Mouse (Mus musculus) T-cell, adult 66 days (primary cell): ENCODE data around the gene Krtap29-1. TPM values are rescaled to one million over a fixed set of nuclear protein-coding genes. Genes with fewer than 3 reads are reported as not detected.

Experiments used
- total RNA-seq, 2 experiments: library from RNA; stranded (reverse); gene quantifications; 3 replicates in 1 of 2; 4 replicates in 1 of 2; pipeline ENCODE4 v1.2.4; 2023

Krtap29-1 gene
- not detected for total RNA-seq

DNA sequence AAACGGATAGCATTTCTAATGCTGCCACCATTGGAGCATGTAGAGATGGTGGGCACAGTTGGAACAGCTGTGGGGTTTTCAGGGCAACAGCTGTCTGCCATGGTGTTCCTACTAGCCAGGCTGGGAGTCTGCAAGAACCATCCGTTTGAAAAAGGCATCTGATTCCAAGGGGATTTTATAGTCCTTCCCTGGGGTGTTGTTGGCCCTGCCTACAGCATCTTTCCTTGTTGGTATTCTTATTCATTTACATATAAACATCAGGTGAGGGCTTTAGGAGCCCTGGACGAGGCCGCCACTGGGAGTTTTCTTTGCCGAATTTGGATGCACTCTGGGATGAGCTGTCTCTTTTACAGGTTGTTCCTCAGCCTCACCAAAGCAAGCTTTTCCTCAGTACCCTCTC lies at the start of gene Krtap29-1:
TSS of gene Krtap29-1 (minus strand) at position 101 of the 400 bp plus-strand sequence.

DNA sequence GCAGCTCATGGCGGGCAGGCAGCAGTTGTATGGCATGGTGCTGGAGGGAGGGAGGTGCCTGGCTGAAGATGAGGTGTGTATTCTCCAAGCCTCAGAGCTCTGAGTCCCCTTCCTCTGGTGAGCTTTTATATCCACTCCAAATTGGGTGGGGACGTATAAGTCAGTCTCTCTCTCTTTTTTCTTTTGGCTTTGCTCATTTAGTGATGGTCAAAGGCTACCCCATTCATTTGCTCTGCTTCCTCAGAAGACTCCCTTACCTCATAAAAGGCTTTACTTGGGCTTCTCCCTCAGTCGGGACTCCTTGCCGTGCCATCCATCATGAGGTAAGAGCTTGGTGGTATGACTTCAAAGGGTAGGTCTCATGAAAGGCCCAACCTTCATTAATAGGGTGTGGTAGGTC lies 37.3 kb upstream of the Krtap29-1 start, which contains the start of gene Krt33a:
TSS of gene Krt33a (minus strand) at position 101 of the 400 bp plus-strand sequence.

DNA sequence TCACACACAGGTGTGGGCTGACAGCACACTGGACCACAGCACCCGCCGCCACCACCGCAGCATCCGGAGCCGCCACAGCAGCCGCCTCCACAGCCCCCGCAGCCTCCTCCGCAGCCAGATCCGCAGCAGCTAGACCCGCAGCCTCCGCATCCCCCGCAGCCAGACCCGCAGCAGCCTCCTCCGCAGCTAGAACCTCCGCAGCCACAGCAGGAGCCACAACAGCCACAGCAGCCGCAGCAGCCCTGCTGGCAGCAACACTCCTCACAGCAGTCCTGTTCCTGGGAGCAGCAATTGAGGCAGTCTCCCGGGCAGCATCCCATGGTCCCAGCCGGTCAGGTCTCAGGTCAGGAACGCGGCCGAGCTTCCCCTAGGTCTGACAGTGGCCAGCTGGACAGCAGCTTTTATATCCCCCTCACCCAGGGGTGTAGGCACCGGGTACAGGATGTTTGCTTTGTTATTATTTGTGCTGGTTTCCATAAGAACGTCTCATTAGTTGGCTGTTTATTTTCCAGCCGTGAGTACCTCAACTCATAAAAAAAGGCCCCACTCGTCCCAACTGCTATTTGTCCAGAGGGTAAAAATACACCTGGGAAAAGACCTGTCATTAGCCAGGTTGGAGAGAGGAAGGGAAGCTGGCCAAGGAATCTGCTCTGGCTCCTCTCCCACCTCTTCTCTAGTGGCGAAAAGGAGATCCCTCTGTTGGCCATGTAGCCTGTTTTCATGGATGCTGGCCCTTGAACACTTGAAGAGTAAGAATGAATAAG lies 14.9 kb upstream of the Krtap29-1 start, which contains the start of gene Krtap17-1:
TSS of gene Krtap17-1 (minus strand) at position 375 of the 764 bp plus-strand sequence.

DNA sequence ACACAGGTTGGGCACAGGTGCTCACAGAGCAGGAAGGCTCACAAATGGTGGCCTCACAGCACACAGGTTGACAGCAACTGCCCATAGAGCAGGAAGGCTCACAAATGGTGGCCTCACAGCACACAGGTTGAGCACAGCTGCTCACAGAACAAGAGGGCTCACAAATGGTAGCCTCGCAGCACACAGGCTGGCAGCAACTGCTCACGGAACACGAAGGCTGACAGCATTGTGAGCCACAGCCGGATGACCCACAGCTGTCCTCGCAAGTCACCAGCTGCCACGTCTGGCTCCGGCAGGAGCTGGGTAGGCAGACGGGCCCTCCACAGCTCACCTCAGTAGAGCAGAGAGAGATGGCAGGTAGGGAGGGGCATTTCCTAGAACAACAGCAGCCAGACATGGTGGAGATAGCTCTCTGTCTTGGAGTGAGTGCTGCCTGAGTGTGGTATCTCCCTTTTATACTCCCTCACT lies 7.4 kb upstream of the Krtap29-1 start, which contains the start of gene Krtap16-1:
TSS of gene Krtap16-1 (minus strand) at position 418 of the 468 bp plus-strand sequence.

DNA sequence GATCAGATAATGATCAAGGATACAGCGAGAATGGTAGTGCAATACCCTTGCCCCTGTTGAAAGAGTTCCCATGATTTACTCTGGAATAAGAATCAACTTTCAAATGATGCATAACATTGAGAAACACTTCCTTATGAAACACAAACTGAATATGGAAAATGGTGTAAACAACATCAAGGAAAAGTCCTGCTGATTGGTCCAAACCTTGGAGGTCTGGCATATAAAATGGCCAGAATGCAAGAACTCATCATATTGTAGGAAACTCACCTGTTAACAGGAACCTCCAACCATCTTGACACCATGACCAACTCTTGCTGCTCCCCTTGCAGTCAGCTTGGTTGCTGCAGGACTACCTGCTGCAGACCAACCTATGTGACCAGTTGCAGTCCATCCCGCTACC lies 30.7 kb downstream of the Krtap29-1 start, which contains the start of gene Krtap9-5:
TSS of gene Krtap9-5 (plus strand) at position 301 of the 400 bp plus-strand sequence.

DNA sequence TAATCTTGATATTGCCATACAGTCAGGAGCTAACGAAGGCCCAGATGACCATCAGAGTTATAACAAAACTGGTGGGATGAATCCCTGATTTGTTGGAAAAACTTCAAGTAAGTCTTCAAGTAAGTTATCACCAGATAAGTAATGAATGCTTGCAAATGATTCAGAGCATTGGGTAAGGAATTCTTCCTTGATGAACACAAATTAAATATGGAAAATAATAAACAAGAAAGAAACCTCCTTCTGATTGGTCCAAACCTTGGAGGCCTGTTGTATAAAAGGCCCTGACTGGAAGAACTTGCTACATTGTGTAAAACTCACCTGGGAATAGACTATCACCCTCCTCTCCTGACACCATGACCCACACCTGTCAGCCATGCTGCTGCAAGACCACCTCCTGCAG lies 42.9 kb downstream of the Krtap29-1 start, which contains the start of gene Krtap31-2:
TSS of gene Krtap31-2 (plus strand) at position 301 of the 400 bp plus-strand sequence.

Other genes starting within 250 kb of the Krtap29-1 start
- gene Gm14180, start 244.8 kb downstream of the Krtap29-1 start, total RNA-seq = not detected
- not detected for gene Gm11595, start 206.1 kb downstream of the Krtap29-1 start, total RNA-seq
- not detected for gene Krtap4-8, start 198.3 kb downstream of the Krtap29-1 start, total RNA-seq
- gene Krtap4-9, start 193.9 kb downstream of the Krtap29-1 start, total RNA-seq = not detected
- gene Gm11596, start 185.6 kb downstream of the Krtap29-1 start, total RNA-seq = not detected
- gene Gm11569, start 180.1 kb downstream of the Krtap29-1 start, total RNA-seq = not detected
- not detected for gene Gm11554, start 174.6 kb downstream of the Krtap29-1 start, total RNA-seq
- not detected for gene Krtap4-13, start 169.2 kb downstream of the Krtap29-1 start, total RNA-seq
- gene Gm11564, start 163.4 kb downstream of the Krtap29-1 start, total RNA-seq = not detected
- not detected for gene 2300003K06Rik, start 141.0 kb downstream of the Krtap29-1 start, total RNA-seq
- not detected for gene Krtap4-16, start 127.4 kb downstream of the Krtap29-1 start, total RNA-seq
- gene Gm11568, start 121.1 kb downstream of the Krtap29-1 start, total RNA-seq = not detected
- not detected for gene Gm11559, start 114.6 kb downstream of the Krtap29-1 start, total RNA-seq
- not detected for gene Krtap9-1, start 105.7 kb downstream of the Krtap29-1 start, total RNA-seq
- not detected for gene Gm11567, start 99.9 kb downstream of the Krtap29-1 start, total RNA-seq
- gene Krtap31-1, start 71.1 kb downstream of the Krtap29-1 start, total RNA-seq = not detected
- not detected for gene Gm11565, start 64.3 kb downstream of the Krtap29-1 start, total RNA-seq
- not detected for gene Krtap31-2, start 42.8 kb downstream of the Krtap29-1 start, total RNA-seq
- gene Krtap9-5, start 30.6 kb downstream of the Krtap29-1 start, total RNA-seq = not detected
- not detected for gene Krtap16-1, start 7.5 kb upstream of the Krtap29-1 start, total RNA-seq
- not detected for gene Krtap17-1, start 14.9 kb upstream of the Krtap29-1 start, total RNA-seq
- gene Krt33a, start 37.2 kb upstream of the Krtap29-1 start, total RNA-seq = not detected
- not detected for gene Krt33b, start 50.8 kb upstream of the Krtap29-1 start, total RNA-seq
- not detected for gene Krt34, start 62.5 kb upstream of the Krtap29-1 start, total RNA-seq
- gene Krt31, start 71.5 kb upstream of the Krtap29-1 start, total RNA-seq = not detected
- not detected for gene Krt32, start 109.2 kb upstream of the Krtap29-1 start, total RNA-seq
- gene Krt35, start 117.2 kb upstream of the Krtap29-1 start, total RNA-seq = not detected
- not detected for gene Krt36, start 126.6 kb upstream of the Krtap29-1 start, total RNA-seq
- not detected for gene Krt13, start 142.5 kb upstream of the Krtap29-1 start, total RNA-seq
- not detected for gene Krt15, start 156.9 kb upstream of the Krtap29-1 start, total RNA-seq
- not detected for gene Krt19, start 169.6 kb upstream of the Krtap29-1 start, total RNA-seq
- gene Krt9, start 214.2 kb upstream of the Krtap29-1 start, total RNA-seq = not detected
- not detected for gene Krt14, start 228.5 kb upstream of the Krtap29-1 start, total RNA-seq